15 mouse cellular contexts compared by ENCODE assay signal in the genomic region with DNA sequence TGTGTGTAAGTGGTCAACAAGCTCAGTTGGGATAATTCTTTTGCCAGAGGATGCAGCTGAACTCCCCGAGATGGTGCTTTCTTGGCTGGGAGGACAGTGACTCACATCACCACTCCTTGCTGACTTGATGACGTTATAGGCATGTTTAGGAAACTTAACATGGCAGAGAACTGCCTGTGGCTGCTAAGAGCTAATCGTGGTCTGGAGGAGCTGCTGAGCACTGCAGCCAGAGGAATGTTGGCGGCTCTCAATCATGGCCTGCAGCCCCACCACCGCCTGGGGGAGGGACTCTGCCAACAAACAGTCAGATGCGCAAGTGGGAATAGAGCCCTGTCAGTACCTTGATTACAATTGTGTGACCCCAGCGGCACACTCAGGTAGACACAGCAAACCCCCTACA. TPM values are rescaled to one million over a fixed set of nuclear protein-coding genes. Genes with fewer than 3 reads are reported as not detected.
DNase-seq lines count a peak whose midpoint lies in the region; ATAC-seq lines count a peak whose summit lies in the region.
"Had no signal": no experiment of that assay in that cellular context is flagged by ENCODE, and none has a peak within 500 bp of the region (broad histone marks: within the 10 kb centered on the region; RNA-seq: fewer than 3 reads in every experiment).

No protein-coding gene starts in this region.

- DNase-seq in cerebellum, postnatal 25 days: peak; percentile 18 to 19
- DNase-seq in cerebellum, adult 18-20 months: no peak
- peak; percentile 67 for DNase-seq in MN1 (ENCODE audit: low spot score)
- peak; percentile 59 for DNase-seq in gastrocnemius, postnatal 14 days
- peak; percentile 69 to 79 for DNase-seq in heart, postnatal 10 days
- DNase-seq in yolk sac, embryonic 10.5 days (ENCODE audit: low spot score): no peak
- DNase-seq in hindbrain, embryonic 14.5 days (ENCODE audit: low spot score): no peak
- DNase-seq: adrenal gland, adult 2 months; kidney, adult 11 months; retina, postnatal 1 day had no signal

- H3K4me2 ChIP-seq in hindbrain, embryonic 14.5 days (replicated peaks): no peak overlapping the region
- H3K4me2 ChIP-seq in hindbrain, embryonic 16.5 days (ENCODE audit: low read length): no peak overlapping the region
- H3K4me2 ChIP-seq: limb, embryonic 15.5 days; midbrain, embryonic 13.5 days; neural tube, embryonic 13.5 days had no signal

- peaks cover 6% of the 10 kb centered on the region; the same call in 1 of the 2 replicates for H3K4me1 ChIP-seq in hindbrain, embryonic 14.5 days (replicated peaks; ENCODE audit: control insufficient read depth, insufficient read depth, low read length)
- peaks cover 3% of the 10 kb centered on the region; the same call in 1 of the 2 replicates for H3K4me1 ChIP-seq in hindbrain, embryonic 16.5 days (ENCODE audit: control insufficient read depth, insufficient read depth, low read depth, low read length)
- H3K4me1 ChIP-seq: limb, embryonic 15.5 days had no signal

- no peaks in the 10 kb centered on the region for H3K27me3 ChIP-seq in hindbrain, embryonic 14.5 days (ENCODE audit: control insufficient read depth, insufficient read depth, low read length)
- H3K27me3 ChIP-seq in hindbrain, embryonic 16.5 days (replicated peaks; ENCODE audit: control insufficient read depth, insufficient read depth, low read length): no peaks in the 10 kb centered on the region
- H3K27me3 ChIP-seq: limb, embryonic 15.5 days; midbrain, embryonic 13.5 days; neural tube, embryonic 13.5 days had no signal

- no peaks in the 10 kb centered on the region for H3K36me3 ChIP-seq in hindbrain, embryonic 14.5 days (replicated peaks; ENCODE audit: control insufficient read depth, insufficient read depth)
- no peaks in the 10 kb centered on the region for H3K36me3 ChIP-seq in hindbrain, embryonic 16.5 days (ENCODE audit: control insufficient read depth, insufficient read depth, low read length)
- H3K36me3 ChIP-seq: hindbrain, embryonic 10.5 days; limb, embryonic 15.5 days; midbrain, embryonic 13.5 days; neural tube, embryonic 13.5 days had no signal

- no peaks in the 10 kb centered on the region for H3K9me3 ChIP-seq in hindbrain, embryonic 14.5 days (ENCODE audit: control insufficient read depth, low read length)
- no peaks in the 10 kb centered on the region for H3K9me3 ChIP-seq in hindbrain, embryonic 16.5 days (ENCODE audit: control insufficient read depth, low read length)
- H3K9me3 ChIP-seq: hindbrain, embryonic 10.5 days; limb, embryonic 15.5 days; midbrain, embryonic 13.5 days; neural tube, embryonic 13.5 days had no signal

- no peak overlapping the region for H3K27ac ChIP-seq in hindbrain, embryonic 14.5 days
- no peak overlapping the region for H3K27ac ChIP-seq in hindbrain, embryonic 16.5 days (ENCODE audit: low read depth, low read length)
- H3K27ac ChIP-seq: hindbrain, embryonic 10.5 days; limb, embryonic 15.5 days; midbrain, embryonic 13.5 days; neural tube, embryonic 13.5 days had no signal

- ATAC-seq in hindbrain, embryonic 14.5 days (ENCODE audit: low FRiP score): no peak
- ATAC-seq in hindbrain, embryonic 16.5 days: no peak
- ATAC-seq: midbrain, embryonic 13.5 days had no signal

- H3K9ac ChIP-seq in hindbrain, embryonic 14.5 days: no peak overlapping the region
- no peak overlapping the region for H3K9ac ChIP-seq in hindbrain, embryonic 16.5 days (ENCODE audit: low read depth, low read length)
- H3K9ac ChIP-seq: limb, embryonic 15.5 days; midbrain, embryonic 13.5 days; neural tube, embryonic 13.5 days had no signal

- 76% methylated on average over 7 of the region's 7 CpGs for WGBS in hindbrain, embryonic 14.5 days
- 75% methylated on average over 7 of the region's 7 CpGs for WGBS in hindbrain, embryonic 16.5 days

- H3K4me3 ChIP-seq in hindbrain, embryonic 14.5 days (replicated peaks; ENCODE audit: low read length): no peak overlapping the region
- H3K4me3 ChIP-seq in hindbrain, embryonic 16.5 days (ENCODE audit: low read length): no peak overlapping the region
- H3K4me3 ChIP-seq: hindbrain, embryonic 10.5 days; limb, embryonic 15.5 days; midbrain, embryonic 13.5 days; neural tube, embryonic 13.5 days had no signal

- intact Hi-C loops in gastrocnemius, postnatal 14 days (cut with DNase I; ENCODE audit: low total_unique reads): no loop called here
- intact Hi-C loops in heart, postnatal 10 days (cut with DNase I): loop anchor here (5.0 kb wide), 1 partner anchor 50 kb away; no protein-coding TSS in a partner anchor

RNA-seq across cellular contexts. Expression of a gene that starts 44.8 kb away (rescaled TPM):
- 10 to 100 TPM; 33.8 to 34.5 TPM for total RNA-seq in gastrocnemius, postnatal 14 days (2021)
- 10 to 100 TPM; 23.6 to 24.2 TPM for total RNA-seq in heart, postnatal 10 days (2021)
- polyA plus RNA-seq in hindbrain, embryonic 14.5 days (2014; fragmentation: Nextera tagmentation; extraction: Ambion mirVana): 26.6 and 27.4 TPM in 2 replicates
- 19.1 and 20.8 TPM in 2 replicates for polyA plus RNA-seq in hindbrain, embryonic 16.5 days (2015; fragmentation: Nextera tagmentation; extraction: Ambion mirVana)

RNA-seq across cellular contexts. Expression of a gene that starts 49.6 kb away (rescaled TPM):
- total RNA-seq in gastrocnemius, postnatal 14 days (2021): not detected
- total RNA-seq in heart, postnatal 10 days (2021): not detected
- not detected in 2 replicates for polyA plus RNA-seq in hindbrain, embryonic 14.5 days (2014; fragmentation: Nextera tagmentation; extraction: Ambion mirVana)
- polyA plus RNA-seq in hindbrain, embryonic 16.5 days (2015; fragmentation: Nextera tagmentation; extraction: Ambion mirVana): not detected in 2 replicates
- total RNA-seq: adrenal gland, adult 2 months had no signal
- polyA plus RNA-seq: adrenal gland, adult 2 months; hindbrain, embryonic 10.5 days; limb, embryonic 15.5 days; midbrain, embryonic 13.5 days; neural tube, embryonic 13.5 days had no signal

Comparison
In these comparisons a context has a peak if more than half of its experiments do, and no peak if none do; other contexts are left out.
1. DNase-seq: peak in cerebellum, postnatal 25 days (2 of 2), MN1 (single experiment), gastrocnemius, postnatal 14 days (single experiment) and heart, postnatal 10 days (2 of 2); none in cerebellum, adult 18-20 months (0 of 2), yolk sac, embryonic 10.5 days (single experiment) and hindbrain, embryonic 14.5 days (single experiment).